Mouse (Mus musculus) intestine, embryonic 15.5 days (tissue): ENCODE results near the gene Defb45. TPM values are rescaled to one million over a fixed set of nuclear protein-coding genes. Genes with fewer than 3 reads are reported as not detected.

Experiments
- ATAC-seq: fragments of 200-750 bp; cut with Nextera tagmentation; 2 replicates; pipeline ENCODE4 v1.8.0; 2017; ENCODE audit warnings: moderate TSS enrichment, moderate library complexity
- H3K27ac ChIP-seq: fragments of 300-500 bp; sonication (generic); 2 replicates; pipeline ENCODE4 v1.5.1; 2015; ENCODE audit warnings: mild to moderate bottlenecking, inconsistent platforms
- H3K27me3 ChIP-seq: fragments of 300-500 bp; sonication (generic); replicated peaks from 2 replicates; pipeline ENCODE4 v1.6.1; 2015; ENCODE audit warnings: inconsistent platforms
- H3K36me3 ChIP-seq: fragments of 300-500 bp; sonication (generic); 2 replicates; pipeline ENCODE4 v1.6.1; 2015; ENCODE audit warnings: inconsistent platforms
- H3K4me1 ChIP-seq: fragments of 300-500 bp; sonication (generic); replicated peaks from 2 replicates; pipeline ENCODE4 v1.6.1; 2015; ENCODE audit warnings: inconsistent platforms
- H3K4me2 ChIP-seq: fragments of 300-500 bp; sonication (generic); replicated peaks from 2 replicates; pipeline ENCODE4 v1.6.1; 2015; ENCODE audit warnings: mild to moderate bottlenecking, inconsistent platforms
- H3K4me3 ChIP-seq: fragments of 300-500 bp; sonication (generic); replicated peaks from 2 replicates; pipeline ENCODE4 v1.5.1; 2015; ENCODE audit warnings: inconsistent platforms
- H3K9ac ChIP-seq: fragments of 300-500 bp; sonication (generic); 2 replicates; pipeline ENCODE4 v1.6.1; 2015; ENCODE audit warnings: inconsistent platforms
- H3K9me3 ChIP-seq: fragments of 300-500 bp; sonication (generic); 2 replicates; pipeline ENCODE4 v1.6.1; 2016; ENCODE audit warnings: inconsistent platforms
- WGBS: fragments of 180-500 bp; shearing (Covaris S2); methylation state at CpG from one replicate; pipeline ENCODE4 v1.1.7; 2015; 5-methylcytosine and 5-hydroxymethylcytosine counted together
- polyA plus RNA-seq: library from polyadenylated mRNA; unstranded; fragments of >200 nt; fragmentation: Nextera tagmentation; extraction: Ambion mirVana; gene quantifications from 2 replicates; pipeline ENCODE4 v1.2.1, GENCODE M21; 2015

The Defb45 gene
- polyA plus RNA-seq, 1 experiment from 2014 or later: not detected

GRCm38 (mm10) chr2:152604057-152604456, 4.9 kb upstream of the Defb45 start, which contains the start of gene Defb36:
Defb36 (plus strand) TSS chr2:152604327.
- Histone ChIP-seq H3K27ac (no peak within 1 kb of the TSS), H3K9me3 (no peaks in the 10 kb centered on the region), H3K27me3 (no peaks in the 10 kb centered on the region), H3K4me3 (no peak within 1 kb of the TSS), H3K4me2 (no peak within 1 kb of the TSS), H3K9ac (no peak within 1 kb of the TSS), H3K4me1 (no peaks in the 10 kb centered on the region), H3K36me3 (no peaks in the 10 kb centered on the region)
- no peak for ATAC-seq
- 85% methylated on average over 15 of the region's 15 CpGs for WGBS

- Histone ChIP-seq H3K9me3 (no peaks in the 10 kb centered on the region), H3K9ac (no peak overlapping the region), H3K4me1 (no peaks in the 10 kb centered on the region), H3K4me3 (no peak overlapping the region), H3K36me3 (no peaks in the 10 kb centered on the region), H3K27ac (no peak overlapping the region), H3K4me2 (no peak overlapping the region), H3K27me3 (no peaks in the 10 kb centered on the region)
- ATAC-seq: no peak
- WGBS: 77% methylated on average over 4 of the region's 4 CpGs
These were observed 2.2 kb upstream of the Defb45 start for GRCm38 (mm10) chr2:152601275-152601960.

DNA sequence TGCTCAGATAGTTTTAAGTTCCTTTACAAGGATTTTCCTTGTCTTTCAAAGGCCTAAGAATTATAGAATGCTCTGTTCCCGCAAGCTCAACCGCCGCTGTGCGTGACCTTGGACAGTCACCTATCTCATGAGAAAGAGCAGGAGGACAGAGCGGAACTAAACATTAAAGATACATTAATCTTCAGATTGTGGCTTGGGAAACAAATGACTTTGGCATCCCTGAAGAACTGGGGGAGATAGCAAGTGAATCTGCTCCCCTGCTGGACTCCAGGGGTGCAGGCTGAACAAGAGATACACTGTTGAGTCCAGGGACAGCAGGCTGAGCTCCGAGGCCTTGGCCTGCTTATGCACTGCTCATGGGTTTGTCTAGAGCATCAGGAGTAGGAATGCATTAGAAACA, 877 bp upstream of the Defb45 start:
- no peaks in the 10 kb centered on the region for H3K4me1 ChIP-seq
- no peak for ATAC-seq
- H3K9me3 ChIP-seq: no peaks in the 10 kb centered on the region
- no peak overlapping the region for H3K27ac ChIP-seq
- WGBS: 60% methylated on average over 6 of the region's 6 CpGs
- no peaks in the 10 kb centered on the region for H3K36me3 ChIP-seq
- H3K27me3 ChIP-seq: no peaks in the 10 kb centered on the region
- H3K9ac ChIP-seq: no peak overlapping the region
- H3K4me3 ChIP-seq: no peak overlapping the region
- H3K4me2 ChIP-seq: no peak overlapping the region

DNA sequence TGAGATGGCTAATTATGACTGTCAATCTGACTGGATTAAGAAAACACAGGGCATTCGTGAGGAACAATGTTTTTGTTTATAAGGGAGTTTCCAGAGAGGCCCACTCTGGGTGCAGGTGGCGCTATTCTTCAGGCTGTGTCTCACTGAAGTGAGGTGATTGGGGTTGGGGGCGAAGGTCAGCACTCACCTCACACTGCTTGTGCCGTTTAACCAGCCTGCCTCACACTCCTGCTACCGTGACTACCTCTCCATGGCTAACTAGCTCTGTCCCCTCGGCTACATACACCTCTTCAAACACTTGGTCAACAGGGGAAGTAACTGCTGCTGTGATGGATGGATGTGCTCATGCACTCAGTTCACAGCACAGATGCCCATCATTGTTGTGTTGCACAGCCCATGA, 10.2 kb downstream of the Defb45 start:
- Histone ChIP-seq H3K4me2 (no peak overlapping the region), H3K4me3 (no peak overlapping the region), H3K27ac (no peak overlapping the region), H3K9me3 (no peaks in the 10 kb centered on the region), H3K9ac (no peak overlapping the region), H3K4me1 (no peaks in the 10 kb centered on the region), H3K36me3 (no peaks in the 10 kb centered on the region), H3K27me3 (no peaks in the 10 kb centered on the region)
- ATAC-seq: peak; percentile 74
- 35% methylated on average over 6 of the region's 6 CpGs for WGBS

- Histone ChIP-seq H3K27ac (no peak overlapping the region), H3K36me3 (no peaks in the 10 kb centered on the region), H3K4me2 (no peak overlapping the region), H3K9me3 (no peaks in the 10 kb centered on the region), H3K27me3 (no peaks in the 10 kb centered on the region), H3K4me3 (no peak overlapping the region), H3K4me1 (no peaks in the 10 kb centered on the region), H3K9ac (no peak overlapping the region)
- WGBS: 28% methylated on average over 2 of the region's 2 CpGs
- ATAC-seq: peak; percentile 74
These were observed 10.7 kb downstream of the Defb45 start for GRCm38 (mm10) chr2:152588450-152588849.

DNA sequence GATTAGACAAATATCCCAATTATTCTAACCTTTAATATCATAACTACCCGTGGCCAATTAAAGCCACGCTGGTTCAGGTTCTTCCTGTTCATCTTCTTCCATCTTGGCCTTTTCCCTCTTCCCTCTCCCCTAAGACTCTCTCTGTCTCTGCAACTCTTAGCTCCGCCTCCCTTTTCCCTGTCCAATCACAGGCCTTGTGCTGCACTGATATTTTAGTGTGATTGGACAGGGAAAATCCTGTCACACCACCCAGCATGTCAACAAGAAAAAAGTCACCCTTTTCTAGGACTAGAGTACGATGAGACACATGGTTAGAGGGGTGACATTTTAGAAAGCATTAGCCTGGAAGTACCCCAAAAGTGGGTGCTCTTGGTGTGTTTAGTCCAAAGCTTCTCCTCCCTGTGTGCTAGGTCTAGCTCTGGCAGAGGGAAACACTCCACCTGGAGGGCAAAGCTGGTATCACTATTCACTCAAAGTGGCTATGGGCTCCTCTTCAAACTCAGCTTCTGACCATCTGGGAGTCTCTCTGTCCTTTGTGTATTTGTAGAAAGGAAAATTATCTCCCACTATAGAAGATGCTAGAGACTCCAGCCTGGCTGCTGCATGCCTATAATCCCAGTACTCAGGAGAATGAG, 12.2 kb downstream of the Defb45 start:
- no peak for ATAC-seq
- 79% methylated on average over 4 of the region's 4 CpGs for WGBS

GRCm38 (mm10) chr2:152580612-152581011, 18.6 kb downstream of the Defb45 start:
- no peaks in the 10 kb centered on the region for H3K27me3 ChIP-seq
- H3K27ac ChIP-seq: no peak overlapping the region
- H3K9ac ChIP-seq: no peak overlapping the region
- WGBS: 85% methylated on average over 11 of the region's 11 CpGs
- H3K4me1 ChIP-seq: no peaks in the 10 kb centered on the region
- no peak overlapping the region for H3K4me3 ChIP-seq
- no peaks in the 10 kb centered on the region for H3K36me3 ChIP-seq
- ATAC-seq: no peak; the same call in 1 of the 2 replicates
- no peaks in the 10 kb centered on the region for H3K9me3 ChIP-seq
- H3K4me2 ChIP-seq: no peak overlapping the region

More for the DNA sequence above, 12.2 kb downstream of the Defb45 start:
- Histone ChIP-seq H3K9ac (no peak overlapping the region), H3K4me3 (no peak overlapping the region), H3K36me3 (no peaks in the 10 kb centered on the region), H3K4me1 (no peaks in the 10 kb centered on the region), H3K9me3 (no peaks in the 10 kb centered on the region), H3K27ac (no peak overlapping the region), H3K27me3 (no peaks in the 10 kb centered on the region), H3K4me2 (no peak overlapping the region)

- H3K9ac ChIP-seq: no peak within 1 kb of the TSS
- no peak within 1 kb of the TSS for H3K4me2 ChIP-seq
- no peaks in the 10 kb centered on the region for H3K9me3 ChIP-seq
- no peaks in the 10 kb centered on the region for H3K4me1 ChIP-seq
- no peak for ATAC-seq
- no peaks in the 10 kb centered on the region for H3K36me3 ChIP-seq
- 64% methylated on average over 7 of the region's 7 CpGs for WGBS
- no peak within 1 kb of the TSS for H3K27ac ChIP-seq
- no peaks in the 10 kb centered on the region for H3K27me3 ChIP-seq
- H3K4me3 ChIP-seq: no peak within 1 kb of the TSS
These were observed 19.1 kb downstream of the Defb45 start, which contains the start of gene Defb19 for GRCm38 (mm10) chr2:152580107-152580506. Defb19 (minus strand) TSS chr2:152580312.

- no peaks in the 10 kb centered on the region for H3K4me1 ChIP-seq
- no peaks in the 10 kb centered on the region for H3K9me3 ChIP-seq
- no peak overlapping the region for H3K9ac ChIP-seq
- WGBS: 90% methylated on average over 8 of the region's 8 CpGs
- H3K36me3 ChIP-seq: no peaks in the 10 kb centered on the region
- H3K4me2 ChIP-seq: no peak overlapping the region
- H3K27ac ChIP-seq: no peak overlapping the region
- H3K4me3 ChIP-seq: no peak overlapping the region
- H3K27me3 ChIP-seq: no peaks in the 10 kb centered on the region
- no peak for ATAC-seq
These were observed 25.7 kb downstream of the Defb45 start for GRCm38 (mm10) chr2:152573484-152573883.

DNA sequence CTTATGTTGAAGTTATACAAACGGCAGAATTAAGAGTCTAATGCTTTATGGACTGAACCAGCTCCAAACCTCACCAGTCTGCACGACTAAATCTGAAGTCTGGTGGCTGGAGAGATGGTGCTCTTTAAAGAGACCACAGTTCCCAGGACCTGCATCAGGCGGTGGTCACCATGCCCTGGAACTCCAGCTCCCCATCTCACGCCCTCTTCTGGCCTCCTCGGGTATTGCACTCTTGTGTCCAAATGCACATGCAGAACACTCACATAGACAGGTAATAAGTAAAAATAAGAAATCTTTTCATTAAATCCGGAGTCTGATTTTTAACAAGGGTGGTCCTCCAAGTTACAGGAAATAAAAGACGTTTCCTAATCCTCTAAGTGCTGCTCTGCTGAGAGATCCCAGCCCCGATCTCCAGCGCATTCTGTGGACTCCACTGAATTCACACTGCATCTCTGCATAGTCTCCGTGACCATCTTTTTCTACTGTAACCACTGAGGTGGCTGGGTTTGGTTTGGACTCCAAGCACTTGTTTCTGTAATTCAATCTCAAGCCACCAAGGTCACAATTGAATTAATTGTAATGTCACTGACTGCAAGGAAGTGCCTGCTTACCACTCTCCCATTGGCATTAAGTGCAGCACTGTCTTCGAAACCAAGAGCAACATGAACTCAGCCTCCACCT, 26.9 kb downstream of the Defb45 start, which contains the start of gene Defb21:
TSS of gene Defb21 (plus strand) at position 631 of the 681 bp plus-strand sequence.
- no peaks in the 10 kb centered on the region for H3K27me3 ChIP-seq
- no peak within 1 kb of the TSS for H3K4me3 ChIP-seq
- 64% methylated on average over 11 of the region's 11 CpGs for WGBS
- H3K36me3 ChIP-seq: no peaks in the 10 kb centered on the region
- H3K4me1 ChIP-seq: no peaks in the 10 kb centered on the region
- H3K9ac ChIP-seq: no peak within 1 kb of the TSS
- ATAC-seq: no peak
- H3K4me2 ChIP-seq: no peak within 1 kb of the TSS
- H3K27ac ChIP-seq: no peak within 1 kb of the TSS
- no peaks in the 10 kb centered on the region for H3K9me3 ChIP-seq

- no peak overlapping the region for H3K4me3 ChIP-seq
- no peak overlapping the region for H3K4me2 ChIP-seq
- ATAC-seq: no peak
- H3K4me1 ChIP-seq: no peaks in the 10 kb centered on the region
- H3K27me3 ChIP-seq: no peaks in the 10 kb centered on the region
- no peak overlapping the region for H3K27ac ChIP-seq
- H3K9me3 ChIP-seq: no peaks in the 10 kb centered on the region
- H3K36me3 ChIP-seq: no peaks in the 10 kb centered on the region
- 47% methylated on average over 6 of the region's 6 CpGs for WGBS
- no peak overlapping the region for H3K9ac ChIP-seq
These were observed 28.9 kb downstream of the Defb45 start for GRCm38 (mm10) chr2:152570313-152570712.

DNA sequence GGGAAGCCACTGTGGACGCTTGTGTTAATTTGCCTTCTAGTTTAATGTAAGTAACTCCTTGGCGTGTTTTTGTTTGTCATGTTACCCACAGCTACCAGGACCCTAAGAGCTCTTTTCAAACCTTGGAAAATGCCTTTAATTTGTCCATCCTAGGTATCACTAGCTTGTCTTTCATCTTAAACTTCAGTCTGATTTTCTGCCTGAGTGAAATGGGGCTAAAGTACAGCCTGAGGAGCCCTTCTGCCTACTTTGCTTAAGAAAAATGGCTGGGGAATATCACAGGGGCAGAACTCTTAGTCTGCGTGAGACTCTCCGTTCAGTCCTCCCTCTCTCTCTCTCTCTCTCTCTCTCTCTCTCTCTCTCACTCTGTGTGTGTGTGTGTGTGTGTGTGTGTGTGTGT, 29.3 kb downstream of the Defb45 start:
- Histone ChIP-seq H3K4me2 (no peak overlapping the region), H3K9ac (no peak overlapping the region), H3K36me3 (no peaks in the 10 kb centered on the region), H3K27me3 (no peaks in the 10 kb centered on the region), H3K27ac (no peak overlapping the region), H3K9me3 (no peaks in the 10 kb centered on the region), H3K4me1 (no peaks in the 10 kb centered on the region), H3K4me3 (no peak overlapping the region)
- ATAC-seq: no peak
- 71% methylated on average over 4 of the region's 4 CpGs for WGBS
